Mouse (Mus musculus) E14TG2a.4 (cell line): ENCODE results near the gene Itgam.

Source experiments
- CTCF ChIP-seq: conservative IDR thresholded peaks from 2 replicates; pipeline ENCODE4 v1.5.1; 2014; ENCODE audit warnings: low read length
- POU5F1 ChIP-seq: IDR thresholded peaks from 2 replicates; pipeline ENCODE4 v1.6.1; 2014; ENCODE audit warnings: low read length, borderline replicate concordance

DNA sequence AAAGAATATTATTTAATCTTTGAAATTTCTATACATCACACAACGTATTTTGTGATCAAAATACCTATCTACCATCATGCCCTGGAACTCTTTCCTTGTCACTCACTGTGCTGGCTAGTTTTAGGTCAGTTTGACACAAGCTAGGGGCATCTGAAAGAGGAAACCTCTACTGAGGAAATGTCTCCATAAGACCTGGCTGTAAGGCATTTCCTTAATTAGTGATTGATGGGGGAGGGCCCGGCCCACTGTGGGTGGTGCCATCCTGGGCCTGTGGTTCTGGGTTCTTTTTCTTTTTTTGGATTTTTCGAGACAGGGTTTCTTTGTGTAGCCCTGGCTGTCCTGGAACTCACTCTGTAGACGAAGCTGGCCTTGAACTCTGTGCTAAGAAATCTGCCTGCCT lies 3.3 kb upstream of the Itgam start:
- TF ChIP-seq CTCF (no peak), POU5F1 (no peak)
